Mouse (Mus musculus) thymus, adult 2 months (tissue): ENCODE measurements around the gene Tbc1d19.

Experiments
- CTCF ChIP-seq: fragments of 200-500 bp; IDR thresholded peaks from 2 replicates; pipeline ENCODE4 v1.5.1; 2012; ENCODE audit warnings: mild to moderate bottlenecking, control low read depth, low read length, moderate library complexity, borderline replicate concordance; ENCODE audit not compliant: control insufficient read depth, poor library complexity, insufficient read depth; ENCODE audit errors: extremely low read depth
- POLR2A ChIP-seq: fragments of 200-500 bp; IDR thresholded peaks from 2 replicates; pipeline ENCODE4 v1.6.1; 2012; ENCODE audit warnings: mild to moderate bottlenecking, low read length, control low read depth, moderate library complexity; ENCODE audit not compliant: control insufficient read depth, poor library complexity, insufficient read depth; ENCODE audit errors: extremely low read depth

DNA sequence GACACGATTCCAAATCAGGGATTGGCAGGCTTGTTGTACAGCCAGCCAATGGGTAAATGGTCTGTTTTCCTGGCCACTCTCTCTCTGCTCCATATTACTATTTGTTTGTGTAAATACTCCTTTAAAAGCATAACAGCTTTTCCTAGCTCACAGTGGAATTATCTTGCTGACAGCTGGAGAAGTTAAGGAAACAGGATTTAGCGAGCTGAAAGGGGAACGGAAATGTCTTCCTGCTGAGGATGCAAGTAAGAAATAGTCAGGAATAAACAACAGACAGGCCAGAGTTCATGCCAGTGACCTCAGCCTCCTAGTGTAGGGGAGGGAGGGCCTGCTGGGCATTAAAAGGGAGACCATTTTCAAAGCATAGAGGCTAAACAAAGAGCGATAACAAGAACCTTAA is 71.3 kb downstream of the Tbc1d19 start:
- no peak for TF ChIP-seq CTCF
- TF ChIP-seq POLR2A = no peak
